15 mouse cellular contexts compared by ENCODE assay signal in the genomic region with DNA sequence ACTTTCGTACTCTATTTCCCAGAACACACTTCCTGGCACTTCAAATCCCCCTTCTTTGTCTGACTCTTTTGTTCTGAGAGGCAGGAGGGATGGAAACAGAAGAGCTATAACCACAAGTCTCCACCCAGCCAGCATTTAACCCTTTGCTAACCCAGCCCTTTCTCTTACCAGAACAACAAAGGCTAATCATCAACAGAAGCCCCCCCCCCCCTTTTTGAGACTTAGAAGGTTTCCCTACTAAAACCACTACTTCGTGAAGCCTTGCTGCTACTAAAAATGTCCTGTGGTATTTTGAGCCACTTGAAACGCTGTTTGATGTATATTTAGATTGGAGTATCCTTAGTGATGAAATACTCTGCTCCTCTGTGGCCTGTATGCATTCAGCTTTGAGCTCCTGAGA. TPM values are rescaled to one million over a fixed set of nuclear protein-coding genes. Genes with fewer than 3 reads are reported as not detected.
DNase-seq lines count a peak whose midpoint lies in the region; ATAC-seq and TF ChIP-seq lines count a peak whose summit lies in the region.
"Had no signal": no experiment of that assay in that cellular context is flagged by ENCODE, and none has a peak within 500 bp of the region (broad histone marks: within the 10 kb centered on the region; RNA-seq: fewer than 3 reads in every experiment).

No protein-coding gene starts in this region.

- no peak for ATAC-seq in midbrain, postnatal 0 days (ENCODE audit: low FRiP score)
- ATAC-seq in limb, embryonic 11.5 days (ENCODE audit: insufficient number of reproducible peaks, low FRiP score, low TSS enrichment, low read depth) = no peak
- ATAC-seq in neural tube, embryonic 15.5 days (ENCODE audit: low FRiP score) = no peak

- no peak overlapping the region for H3K4me2 ChIP-seq in midbrain, postnatal 0 days (ENCODE audit: low read depth, low read length, poor library complexity, severe bottlenecking)
- H3K4me2 ChIP-seq in limb, embryonic 11.5 days (ENCODE audit: low read depth, severe bottlenecking) = no peak overlapping the region
- H3K4me2 ChIP-seq in neural tube, embryonic 15.5 days = no peak overlapping the region
- H3K4me2 ChIP-seq: lung, embryonic 14.5 days had no signal

- H3K27ac ChIP-seq in midbrain, embryonic 10.5 days (replicated peaks) = peak overlapping the region; percentile 61
- H3K27ac ChIP-seq in midbrain, postnatal 0 days (ENCODE audit: low read depth, low read length) = no peak overlapping the region
- peak overlapping the region; percentile 21 for H3K27ac ChIP-seq in embryonic facial prominence, embryonic 10.5 days (replicated peaks)
- H3K27ac ChIP-seq in limb, embryonic 11.5 days (replicated peaks; ENCODE audit: low read depth, low read length) = peak overlapping the region; percentile 9; the same call in 1 of the 2 replicates
- H3K27ac ChIP-seq in neural tube, embryonic 15.5 days (replicated peaks) = peak overlapping the region; percentile 7; the same call in 1 of the 2 replicates

- DNase-seq in midbrain, embryonic 10.5 days (ENCODE audit: low spot score) = no peak
- no peak for DNase-seq in midbrain, postnatal 0 days (ENCODE audit: low spot score)
- DNase-seq in embryonic facial prominence, embryonic 10.5 days (ENCODE audit: low spot score) = no peak
- no peak for DNase-seq in limb, embryonic 11.5 days (ENCODE audit: low spot score)
- no peak for DNase-seq in ovary, adult 18-20 months (ENCODE audit: low spot score)
- DNase-seq in urinary bladder, postnatal 10 days (ENCODE audit: low spot score) = no peak
- DNase-seq: adrenal gland, postnatal 25 days; cerebellum, postnatal 10 days; kidney, adult 9 months; lung, embryonic 14.5 days had no signal

- H3K9ac ChIP-seq in midbrain, postnatal 0 days (replicated peaks; ENCODE audit: low read length, poor library complexity, severe bottlenecking) = no peak overlapping the region
- H3K9ac ChIP-seq in limb, embryonic 11.5 days (ENCODE audit: low read length) = no peak overlapping the region
- H3K9ac ChIP-seq in neural tube, embryonic 15.5 days (replicated peaks) = no peak overlapping the region
- H3K9ac ChIP-seq: lung, embryonic 14.5 days had no signal

- H3K4me1 ChIP-seq in midbrain, embryonic 10.5 days = peaks cover 59% of the 10 kb centered on the region
- peaks cover 22% of the 10 kb centered on the region for H3K4me1 ChIP-seq in midbrain, postnatal 0 days (ENCODE audit: insufficient read depth, low read length)
- H3K4me1 ChIP-seq in embryonic facial prominence, embryonic 10.5 days = peaks cover 39% of the 10 kb centered on the region
- H3K4me1 ChIP-seq in limb, embryonic 11.5 days (ENCODE audit: control insufficient read depth, insufficient read depth, low read length) = peaks cover 18% of the 10 kb centered on the region
- H3K4me1 ChIP-seq in neural tube, embryonic 15.5 days = peaks cover 51% of the 10 kb centered on the region

- 15% methylated on average over 3 of the region's 3 CpGs for WGBS in midbrain, embryonic 10.5 days
- 15% methylated on average over 3 of the region's 3 CpGs for WGBS in midbrain, postnatal 0 days
- 35% methylated on average over 3 of the region's 3 CpGs for WGBS in embryonic facial prominence, embryonic 10.5 days
- 28% methylated on average over 3 of the region's 3 CpGs for WGBS in limb, embryonic 11.5 days
- 11% methylated on average over 3 of the region's 3 CpGs for WGBS in neural tube, embryonic 15.5 days

- peaks cover 7% of the 10 kb centered on the region for H3K27me3 ChIP-seq in midbrain, embryonic 10.5 days (ENCODE audit: low read depth, poor library complexity, severe bottlenecking)
- no peaks in the 10 kb centered on the region for H3K27me3 ChIP-seq in midbrain, postnatal 0 days (ENCODE audit: insufficient read depth, low read length)
- H3K27me3 ChIP-seq in embryonic facial prominence, embryonic 10.5 days (replicated peaks; ENCODE audit: low read depth, poor library complexity, severe bottlenecking) = no peaks in the 10 kb centered on the region; the same call in 1 of the 2 replicates
- H3K27me3 ChIP-seq in limb, embryonic 11.5 days (ENCODE audit: control insufficient read depth, insufficient read depth, low read length) = no peaks in the 10 kb centered on the region
- H3K27me3 ChIP-seq in neural tube, embryonic 15.5 days (replicated peaks) = no peaks in the 10 kb centered on the region

- TF ChIP-seq CTCF in midbrain, postnatal 0 days (IDR thresholded peaks at IDR 0.05) = no peak

- no peak overlapping the region for H3K4me3 ChIP-seq in midbrain, embryonic 10.5 days
- no peak overlapping the region for H3K4me3 ChIP-seq in midbrain, postnatal 0 days (ENCODE audit: low read depth, low read length)
- H3K4me3 ChIP-seq in embryonic facial prominence, embryonic 10.5 days = no peak overlapping the region
- H3K4me3 ChIP-seq in limb, embryonic 11.5 days (ENCODE audit: low read depth, low read length) = no peak overlapping the region
- no peak overlapping the region for H3K4me3 ChIP-seq in neural tube, embryonic 15.5 days (replicated peaks)

- H3K36me3 ChIP-seq in midbrain, embryonic 10.5 days = no peaks in the 10 kb centered on the region
- no peaks in the 10 kb centered on the region for H3K36me3 ChIP-seq in midbrain, postnatal 0 days (ENCODE audit: insufficient read depth, low read length)
- no peaks in the 10 kb centered on the region for H3K36me3 ChIP-seq in embryonic facial prominence, embryonic 10.5 days (replicated peaks)
- H3K36me3 ChIP-seq in limb, embryonic 11.5 days (ENCODE audit: control insufficient read depth, insufficient read depth, low read length) = no peaks in the 10 kb centered on the region
- no peaks in the 10 kb centered on the region for H3K36me3 ChIP-seq in neural tube, embryonic 15.5 days

- H3K9me3 ChIP-seq in midbrain, embryonic 10.5 days (replicated peaks) = no peaks in the 10 kb centered on the region
- no peaks in the 10 kb centered on the region for H3K9me3 ChIP-seq in midbrain, postnatal 0 days (ENCODE audit: low read length)
- H3K9me3 ChIP-seq in embryonic facial prominence, embryonic 10.5 days = no peaks in the 10 kb centered on the region
- no peaks in the 10 kb centered on the region for H3K9me3 ChIP-seq in limb, embryonic 11.5 days (ENCODE audit: control insufficient read depth, low read length)
- H3K9me3 ChIP-seq in neural tube, embryonic 15.5 days (replicated peaks) = no peaks in the 10 kb centered on the region

RNA-seq across cellular contexts. Expression of gene Gm21954, which starts 52.7 kb away (rescaled TPM):
- not detected in 2 replicates for polyA plus RNA-seq in midbrain, embryonic 10.5 days (2016; fragmentation: Nextera tagmentation; extraction: Ambion mirVana)
- not detected in 2 replicates for total RNA-seq in midbrain, postnatal 0 days (2014; rRNA removed)
- not detected in 2 replicates for polyA plus RNA-seq in midbrain, postnatal 0 days (2015; fragmentation: Nextera tagmentation; extraction: Ambion mirVana)
- not detected in 2 replicates for polyA plus RNA-seq in embryonic facial prominence, embryonic 10.5 days (2016; fragmentation: Nextera tagmentation; extraction: Ambion mirVana)
- polyA plus RNA-seq in limb, embryonic 11.5 days (2014; fragmentation: Nextera tagmentation; extraction: Ambion mirVana) = not detected in 2 replicates
- polyA plus RNA-seq in neural tube, embryonic 15.5 days (2015; fragmentation: Nextera tagmentation; extraction: Ambion mirVana) = not detected in 2 replicates
- total RNA-seq: adrenal gland, postnatal 25 days; left cerebral cortex, postnatal 10 days; MEL had no signal
- polyA plus RNA-seq: heart, postnatal 0 days; lung, embryonic 14.5 days; neural tube, embryonic 11.5 days had no signal
